Mouse (Mus musculus): Measurements from ENCODE around the gene Etl4.

GRCm38 (mm10) chr2:19909171-19909899 lies at the start of gene Etl4:
- TF ChIP-seq POLR2A (IDR thresholded peaks at IDR 0.05; ENCODE audit: extremely low read depth, insufficient read depth, low read length), result no peak
- no peak for TF ChIP-seq CTCF (IDR thresholded peaks at IDR 0.05; ENCODE audit: low read depth, low read length)
